Mouse (Mus musculus) spleen, adult 2 months (tissue): Measurements from ENCODE around the gene Kcnip3.

Experiments used
- CTCF ChIP-seq: fragments of 200-500 bp; IDR thresholded peaks from 2 replicates; pipeline ENCODE4 v1.5.1; 2011; ENCODE audit warnings: mild to moderate bottlenecking, inconsistent platforms; ENCODE audit not compliant: insufficient read depth, insufficient read length, insufficient replicate concordance; ENCODE audit errors: extremely low read depth
- POLR2A ChIP-seq: fragments of 200-500 bp; IDR thresholded peaks from 2 replicates; pipeline ENCODE4 v1.6.1; 2011; ENCODE audit warnings: low read depth, low read length, inconsistent platforms

DNA sequence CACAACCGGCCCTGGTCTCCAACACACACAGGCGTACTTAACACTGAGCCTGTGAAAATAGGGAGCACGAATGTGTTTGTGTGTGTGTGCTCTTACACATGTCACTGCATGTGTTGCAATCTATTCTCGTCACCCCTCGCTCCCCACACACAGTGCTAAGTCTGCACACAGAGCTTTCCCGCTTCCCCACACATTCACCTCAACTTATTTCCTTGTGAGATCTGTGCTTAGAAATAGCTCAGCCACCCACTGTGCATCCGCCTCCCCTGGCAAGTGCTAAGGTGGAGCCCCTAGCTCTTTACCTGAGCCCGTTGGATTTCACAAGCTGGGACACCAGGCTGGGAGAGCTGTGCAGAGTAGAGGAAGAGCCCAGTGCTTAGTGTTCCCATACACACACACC is 23.1 kb downstream of the Kcnip3 start:
- TF ChIP-seq POLR2A: no peak
- no peak for TF ChIP-seq CTCF
